Mouse (Mus musculus): ENCODE results near the gene Bbip1. TPM values are rescaled to one million over a fixed set of nuclear protein-coding genes. Genes with fewer than 3 reads are reported as not detected.

Gene Bbip1
- total and polyA plus RNA-seq, 3 experiments = 5.7 to 75.7 (median 69.1) TPM

DNA sequence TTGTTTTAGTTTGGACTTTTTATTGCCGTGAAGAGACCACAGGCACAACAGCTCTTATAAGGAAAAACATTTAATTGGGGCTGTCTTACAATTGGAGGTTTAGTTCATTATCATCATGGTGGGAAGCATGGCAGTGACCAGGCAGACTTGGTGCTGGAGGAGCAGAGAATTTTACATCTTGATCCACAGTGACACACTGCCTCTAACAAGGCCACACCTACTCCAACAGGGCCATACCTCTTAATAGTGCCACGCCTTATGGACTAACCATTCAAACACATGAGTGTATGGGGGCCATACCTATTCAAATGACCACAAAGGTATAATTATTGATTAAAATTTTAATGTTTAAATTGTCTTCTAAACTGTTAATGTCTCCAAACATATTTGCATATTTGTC lies 13.1 kb upstream of the Bbip1 start:
- no peaks in the 10 kb centered on the region for H3K9me3 ChIP-seq (replicated peaks)
- no peak for TF ChIP-seq GATA1 (IDR thresholded peaks at IDR 0.05; ENCODE audit: borderline replicate concordance, low read length)
- TF ChIP-seq POLR2AphosphoS5 (IDR thresholded peaks at IDR 0.05; ENCODE audit: insufficient replicate concordance, low read depth, low read length) = no peak
- no peak for TF ChIP-seq GATA2 (IDR thresholded peaks at IDR 0.05; ENCODE audit: borderline replicate concordance, low read depth, low read length)
- TF ChIP-seq CTCF (IDR thresholded peaks at IDR 0.05; ENCODE audit: low read depth, low read length) = no peak
- no peak for TF ChIP-seq TAL1 (conservative IDR thresholded peaks at IDR 0.05; ENCODE audit: low read depth, low read length)
- DNase-seq (ENCODE audit: low spot score) = no peak
- H3K4me3 ChIP-seq (ENCODE audit: low read depth, low read length) = no peak overlapping the region
- H3K4me1 ChIP-seq (ENCODE audit: insufficient read depth, low read depth, low read length) = peaks cover 16% of the 10 kb centered on the region; the same call in 1 of the 2 replicates
- ATAC-seq (ENCODE audit: extremely low read depth, insufficient number of reproducible peaks, low FRiP score, poor library complexity, severe bottlenecking) = no peak
- peaks cover 20% of the 10 kb centered on the region for H3K36me3 ChIP-seq (replicated peaks)
- H3K27me3 ChIP-seq (ENCODE audit: insufficient read depth, low read length) = no peaks in the 10 kb centered on the region

DNA sequence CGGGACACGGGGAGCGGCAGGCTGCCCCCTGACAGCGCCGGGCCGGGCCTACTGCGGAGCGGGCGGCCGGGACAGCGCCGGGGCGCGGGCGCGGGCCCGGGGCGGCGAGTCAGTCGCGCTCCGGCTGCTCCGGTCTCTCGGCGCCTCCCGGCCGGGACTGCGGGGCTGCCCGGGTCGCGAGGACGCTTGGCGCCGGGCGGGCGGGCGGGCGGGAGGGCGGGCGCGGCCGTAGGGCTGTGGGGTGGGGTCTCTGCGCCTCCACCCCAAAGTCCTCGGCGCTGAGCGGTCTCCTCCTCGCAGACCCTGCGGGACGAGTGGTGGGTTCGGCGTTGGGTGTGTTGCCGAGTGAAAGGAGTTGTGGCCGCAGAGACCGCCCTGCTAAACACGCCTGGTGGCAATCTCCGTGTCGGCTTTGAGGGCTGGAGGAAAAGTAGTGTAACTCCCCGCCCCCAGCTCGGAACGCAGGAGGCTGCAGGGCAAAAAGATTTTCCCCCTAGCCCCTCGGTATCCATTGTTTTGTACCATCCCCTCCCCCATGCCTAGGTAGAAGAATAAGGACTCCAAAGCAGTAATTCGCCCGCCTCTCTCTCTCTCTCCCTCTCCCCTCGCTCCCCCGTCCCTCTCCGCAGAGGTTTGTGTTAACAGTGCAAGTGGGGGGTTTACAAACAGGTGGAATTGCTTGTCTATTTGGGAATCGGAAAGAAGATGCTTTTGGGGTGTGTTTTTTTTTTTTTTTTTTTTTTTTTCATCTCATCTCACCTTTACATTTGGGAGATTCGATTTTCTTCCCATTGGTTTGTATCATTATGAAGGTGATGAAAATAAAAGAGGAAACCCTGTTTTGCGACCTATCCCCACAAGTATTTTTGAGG lies 980 bp upstream of the Bbip1 start:
- H3K9me3 ChIP-seq (replicated peaks) = no peaks in the 10 kb centered on the region
- peak; percentile 22 for DNase-seq (ENCODE audit: low spot score)
- H3K36me3 ChIP-seq (replicated peaks) = peaks cover 25% of the 10 kb centered on the region
- H3K4me1 ChIP-seq (ENCODE audit: insufficient read depth, low read depth, low read length) = peaks cover 39% of the 10 kb centered on the region
- H3K4me3 ChIP-seq (ENCODE audit: low read depth, low read length) = peak overlapping the region; percentile 84
- no peaks in the 10 kb centered on the region for H3K27me3 ChIP-seq (ENCODE audit: insufficient read depth, low read length)
- no peak for TF ChIP-seq POLR2AphosphoS5 (IDR thresholded peaks at IDR 0.05; ENCODE audit: insufficient replicate concordance, low read depth, low read length)
- no peak for TF ChIP-seq CTCF (IDR thresholded peaks at IDR 0.05; ENCODE audit: low read depth, low read length)
- TF ChIP-seq TAL1 (conservative IDR thresholded peaks at IDR 0.05; ENCODE audit: low read depth, low read length) = no peak
- TF ChIP-seq GATA1 (IDR thresholded peaks at IDR 0.05; ENCODE audit: borderline replicate concordance, low read length) = no peak
- no peak for TF ChIP-seq GATA2 (IDR thresholded peaks at IDR 0.05; ENCODE audit: borderline replicate concordance, low read depth, low read length)
- no peak for ATAC-seq (ENCODE audit: extremely low read depth, insufficient number of reproducible peaks, low FRiP score, poor library complexity, severe bottlenecking)

DNA sequence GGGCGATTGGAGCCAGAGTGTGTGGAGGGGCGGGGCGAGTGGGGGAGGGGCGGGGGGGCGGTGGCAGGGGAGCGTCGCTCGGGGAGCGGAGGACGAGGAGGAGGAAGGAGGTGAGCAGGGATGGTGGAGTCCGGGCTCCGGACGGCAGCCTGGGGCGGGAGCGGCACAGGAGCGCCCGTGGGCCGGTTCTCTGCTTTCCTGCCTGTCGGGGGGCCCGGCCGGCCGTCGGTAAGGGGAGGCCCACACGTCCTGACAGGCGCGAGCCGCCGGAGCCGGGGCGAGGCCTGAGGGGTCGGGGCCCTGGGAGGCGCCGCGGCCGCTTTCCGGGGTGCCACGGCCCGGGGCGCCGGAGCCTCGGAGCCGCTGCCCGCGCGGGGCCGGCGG lies 351 bp upstream of the Bbip1 start:
- H3K4me3 ChIP-seq (ENCODE audit: low read depth, low read length) = peak overlapping the region; percentile 84
- peaks cover 25% of the 10 kb centered on the region for H3K36me3 ChIP-seq (replicated peaks)

DNA sequence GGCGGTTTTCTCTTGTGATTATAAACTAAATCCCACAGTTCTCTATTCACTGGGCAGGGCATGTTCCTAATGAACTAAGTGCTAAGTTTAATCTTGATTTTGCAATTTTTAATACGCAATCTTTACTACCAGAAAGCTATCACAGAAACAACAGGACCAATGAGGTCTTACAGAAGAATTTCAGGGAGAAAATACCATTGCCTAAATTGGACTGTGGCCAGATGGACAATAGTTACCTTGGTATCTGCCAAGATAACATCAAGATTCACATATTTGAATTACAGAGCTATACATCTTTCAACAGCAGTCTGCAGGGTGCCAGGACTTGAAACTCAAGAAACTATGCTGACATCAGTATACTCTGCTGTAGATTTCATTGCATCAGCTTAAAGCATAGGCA lies 2.1 kb downstream of the Bbip1 start:
- H3K9me3 ChIP-seq (replicated peaks) = no peaks in the 10 kb centered on the region
- peak overlapping the region; percentile 45; the same call in 1 of the 2 replicates for H3K4me3 ChIP-seq (ENCODE audit: low read depth, low read length)
- DNase-seq (ENCODE audit: low spot score) = no peak
- no peak for ATAC-seq (ENCODE audit: extremely low read depth, insufficient number of reproducible peaks, low FRiP score, poor library complexity, severe bottlenecking)
- TF ChIP-seq POLR2AphosphoS5 (IDR thresholded peaks at IDR 0.05; ENCODE audit: insufficient replicate concordance, low read depth, low read length) (no peak), TAL1 (conservative IDR thresholded peaks at IDR 0.05; ENCODE audit: low read depth, low read length) (no peak), CTCF (IDR thresholded peaks at IDR 0.05; ENCODE audit: low read depth, low read length) (no peak), GATA2 (IDR thresholded peaks at IDR 0.05; ENCODE audit: borderline replicate concordance, low read depth, low read length) (no peak), GATA1 (IDR thresholded peaks at IDR 0.05; ENCODE audit: borderline replicate concordance, low read length) (no peak)
- H3K36me3 ChIP-seq (replicated peaks) = peaks cover 37% of the 10 kb centered on the region
- peaks cover 36% of the 10 kb centered on the region for H3K4me1 ChIP-seq (ENCODE audit: insufficient read depth, low read depth, low read length)
- H3K27me3 ChIP-seq (ENCODE audit: insufficient read depth, low read length) = no peaks in the 10 kb centered on the region

More for the DNA sequence above, 351 bp upstream of the Bbip1 start:
- DNase-seq (ENCODE audit: low spot score) (no peak), ATAC-seq (ENCODE audit: extremely low read depth, insufficient number of reproducible peaks, low FRiP score, poor library complexity, severe bottlenecking) (no peak)
- Histone ChIP-seq H3K4me1 (ENCODE audit: insufficient read depth, low read depth, low read length) (peaks cover 41% of the 10 kb centered on the region), H3K27me3 (ENCODE audit: insufficient read depth, low read length) (no peaks in the 10 kb centered on the region), H3K9me3 (replicated peaks) (no peaks in the 10 kb centered on the region)
- TF ChIP-seq CTCF (IDR thresholded peaks at IDR 0.05; ENCODE audit: low read depth, low read length) (no peak), GATA2 (IDR thresholded peaks at IDR 0.05; ENCODE audit: borderline replicate concordance, low read depth, low read length) (no peak), GATA1 (IDR thresholded peaks at IDR 0.05; ENCODE audit: borderline replicate concordance, low read length) (no peak), TAL1 (conservative IDR thresholded peaks at IDR 0.05; ENCODE audit: low read depth, low read length) (no peak), POLR2AphosphoS5 (IDR thresholded peaks at IDR 0.05; ENCODE audit: insufficient replicate concordance, low read depth, low read length) (no peak)

DNA sequence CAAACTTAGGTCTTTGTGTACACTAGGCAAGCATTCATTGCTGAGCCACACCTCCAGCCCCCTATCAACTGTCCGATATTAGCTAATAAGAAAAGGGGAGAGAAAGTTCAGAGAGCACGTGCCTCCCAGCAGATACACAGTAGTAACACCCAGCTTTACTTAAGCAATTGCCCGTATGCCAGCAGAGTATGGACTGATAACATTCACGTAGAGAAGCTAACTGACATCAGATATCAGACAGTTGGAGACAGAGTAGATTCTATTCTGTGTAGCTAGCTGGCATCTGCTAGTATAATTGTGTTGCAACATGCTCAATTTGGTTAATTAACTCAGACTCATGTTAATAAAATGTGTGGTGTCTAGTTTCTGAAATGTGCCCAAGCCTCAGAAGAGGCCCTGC lies 3.3 kb downstream of the Bbip1 start:
- no peak for TF ChIP-seq CTCF (IDR thresholded peaks at IDR 0.05; ENCODE audit: low read depth, low read length)
- TF ChIP-seq GATA2 (IDR thresholded peaks at IDR 0.05; ENCODE audit: borderline replicate concordance, low read depth, low read length) = no peak
- TF ChIP-seq POLR2AphosphoS5 (IDR thresholded peaks at IDR 0.05; ENCODE audit: insufficient replicate concordance, low read depth, low read length) = no peak
- no peak for TF ChIP-seq GATA1 (IDR thresholded peaks at IDR 0.05; ENCODE audit: borderline replicate concordance, low read length)
- no peak for TF ChIP-seq TAL1 (conservative IDR thresholded peaks at IDR 0.05; ENCODE audit: low read depth, low read length)
- Histone ChIP-seq H3K9me3 (replicated peaks) (no peaks in the 10 kb centered on the region), H3K27me3 (ENCODE audit: insufficient read depth, low read length) (no peaks in the 10 kb centered on the region), H3K36me3 (replicated peaks) (peaks cover 43% of the 10 kb centered on the region), H3K4me1 (ENCODE audit: insufficient read depth, low read depth, low read length) (peaks cover 32% of the 10 kb centered on the region), H3K4me3 (ENCODE audit: low read depth, low read length) (peak overlapping the region; percentile 16; the same call in 1 of the 2 replicates)
- DNase-seq (ENCODE audit: low spot score) = no peak
- no peak for ATAC-seq (ENCODE audit: extremely low read depth, insufficient number of reproducible peaks, low FRiP score, poor library complexity, severe bottlenecking)

DNA sequence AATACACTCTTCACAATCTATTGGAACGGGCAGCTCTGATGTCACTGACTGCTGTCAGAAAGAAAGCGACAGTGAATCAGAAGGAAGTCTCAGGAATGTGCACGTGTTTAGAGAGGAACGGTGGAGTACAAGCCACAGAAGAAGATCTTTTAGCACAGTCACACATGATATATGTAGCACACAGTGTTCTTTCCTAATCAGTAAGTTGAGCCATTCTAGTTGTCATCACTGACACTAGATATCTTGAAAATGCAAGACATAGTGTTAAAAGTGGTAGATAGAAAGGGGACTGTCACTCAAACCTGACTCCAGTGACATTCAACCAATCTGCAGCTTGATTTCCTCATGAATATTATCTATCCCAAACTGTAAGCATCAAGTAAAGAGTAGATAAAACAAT lies 5.0 kb downstream of the Bbip1 start:
- Histone ChIP-seq H3K4me3 (ENCODE audit: low read depth, low read length) (no peak overlapping the region), H3K4me1 (ENCODE audit: insufficient read depth, low read depth, low read length) (peaks cover 28% of the 10 kb centered on the region), H3K36me3 (replicated peaks) (peaks cover 46% of the 10 kb centered on the region), H3K27me3 (ENCODE audit: insufficient read depth, low read length) (no peaks in the 10 kb centered on the region), H3K9me3 (replicated peaks) (no peaks in the 10 kb centered on the region)
- DNase-seq (ENCODE audit: low spot score) (no peak), ATAC-seq (ENCODE audit: extremely low read depth, insufficient number of reproducible peaks, low FRiP score, poor library complexity, severe bottlenecking) (no peak)
- TF ChIP-seq CTCF (IDR thresholded peaks at IDR 0.05; ENCODE audit: low read depth, low read length) (no peak), POLR2AphosphoS5 (IDR thresholded peaks at IDR 0.05; ENCODE audit: insufficient replicate concordance, low read depth, low read length) (no peak)

Data from G1E (cell line).